Mouse (Mus musculus) midbrain, embryonic 10.5 days (tissue): ENCODE results near the gene Fmnl1. TPM values are rescaled to one million over a fixed set of nuclear protein-coding genes. Genes with fewer than 3 reads are reported as not detected.
A peak's percentile ranks its signal among the peaks of the same experiment; 100 is the strongest.

Source experiments
- DNase-seq: peaks from one replicate; pipeline ENCODE4 v3.0.0-alpha.2; 2017; ENCODE audit warnings: low spot score
- H3K27ac ChIP-seq: fragments of 300-500 bp; sonication (generic); replicated peaks from 2 replicates; pipeline ENCODE4 v1.5.1; 2016; ENCODE audit warnings: mild to moderate bottlenecking
- H3K27me3 ChIP-seq: fragments of 300-500 bp; sonication (generic); 2 replicates; pipeline ENCODE4 v1.6.1; 2016; ENCODE audit warnings: low read depth, mild to moderate bottlenecking; ENCODE audit not compliant: poor library complexity, severe bottlenecking
- H3K36me3 ChIP-seq: fragments of 300-500 bp; sonication (generic); 2 replicates; pipeline ENCODE4 v1.6.1; 2016; ENCODE audit warnings: mild to moderate bottlenecking, moderate library complexity
- H3K4me1 ChIP-seq: fragments of 300-500 bp; sonication (generic); 2 replicates; pipeline ENCODE4 v1.6.1; 2016
- H3K4me3 ChIP-seq: fragments of 300-500 bp; sonication (generic); 2 replicates; pipeline ENCODE4 v1.5.1; 2016; ENCODE audit warnings: mild to moderate bottlenecking, moderate library complexity
- H3K9me3 ChIP-seq: fragments of 300-500 bp; sonication (generic); replicated peaks from 2 replicates; pipeline ENCODE4 v1.6.1; 2016; ENCODE audit warnings: mild to moderate bottlenecking
- WGBS: fragments of 180-500 bp; shearing (Covaris S2); methylation state at CpG from one replicate; pipeline ENCODE4 v1.1.7; 2016; 5-methylcytosine and 5-hydroxymethylcytosine counted together
- polyA plus RNA-seq: library from polyadenylated mRNA; unstranded; fragments of >200 nt; fragmentation: Nextera tagmentation; extraction: Ambion mirVana; gene quantifications from 2 replicates; pipeline ENCODE4 v1.2.1, GENCODE M21; 2016

Gene Fmnl1
- polyA plus RNA-seq, 1 experiment from 2014 or later, result 1.1 TPM

GRCm38 (mm10) chr11:103169664-103170063, 1.2 kb upstream of the Fmnl1 start:
- Histone ChIP-seq H3K4me1 (peaks cover 16% of the 10 kb centered on the region), H3K4me3 (no peak overlapping the region), H3K27me3 (peaks cover 58% of the 10 kb centered on the region), H3K9me3 (no peaks in the 10 kb centered on the region), H3K27ac (no peak overlapping the region), H3K36me3 (no peaks in the 10 kb centered on the region)
- no peak for DNase-seq
- WGBS, result 84% methylated on average over 5 of the region's 5 CpGs

GRCm38 (mm10) chr11:103170111-103170493, 805 bp upstream of the Fmnl1 start:
- H3K27me3 ChIP-seq, result peaks cover 63% of the 10 kb centered on the region
- no peak for DNase-seq
- peaks cover 19% of the 10 kb centered on the region for H3K4me1 ChIP-seq
- peak overlapping the region; percentile 77 for H3K4me3 ChIP-seq
- H3K9me3 ChIP-seq, result no peaks in the 10 kb centered on the region
- WGBS, result 63% methylated on average over 3 of the region's 3 CpGs
- no peaks in the 10 kb centered on the region for H3K36me3 ChIP-seq
- no peak overlapping the region for H3K27ac ChIP-seq

- peak overlapping the region; percentile 77 for H3K4me3 ChIP-seq
- no peaks in the 10 kb centered on the region for H3K36me3 ChIP-seq
- no peaks in the 10 kb centered on the region for H3K9me3 ChIP-seq
- peak; percentile 32 for DNase-seq
- H3K27me3 ChIP-seq, result peaks cover 64% of the 10 kb centered on the region
- 5% methylated on average over 23 of the region's 23 CpGs for WGBS
- peaks cover 19% of the 10 kb centered on the region for H3K4me1 ChIP-seq
- peak overlapping the region; percentile 72 for H3K27ac ChIP-seq
Measured at GRCm38 (mm10) chr11:103171286-103171620, 346 bp downstream of the Fmnl1 start.

- H3K4me1 ChIP-seq, result peaks cover 19% of the 10 kb centered on the region
- DNase-seq, result no peak
- no peaks in the 10 kb centered on the region for H3K9me3 ChIP-seq
- H3K36me3 ChIP-seq, result no peaks in the 10 kb centered on the region
- H3K4me3 ChIP-seq, result peak overlapping the region; percentile 77
- H3K27me3 ChIP-seq, result peaks cover 64% of the 10 kb centered on the region
- WGBS, result 53% methylated on average over 9 of the region's 9 CpGs
- no peak overlapping the region for H3K27ac ChIP-seq
Measured at GRCm38 (mm10) chr11:103171703-103172391, 940 bp downstream of the Fmnl1 start.

- Histone ChIP-seq H3K27ac (no peak overlapping the region), H3K4me3 (no peak overlapping the region), H3K36me3 (no peaks in the 10 kb centered on the region), H3K4me1 (peaks cover 19% of the 10 kb centered on the region), H3K27me3 (peaks cover 64% of the 10 kb centered on the region), H3K9me3 (no peaks in the 10 kb centered on the region)
- DNase-seq, result no peak
- 68% methylated on average over 6 of the region's 6 CpGs for WGBS
Measured at GRCm38 (mm10) chr11:103172392-103173040, 1.6 kb downstream of the Fmnl1 start.

- Histone ChIP-seq H3K4me1 (peaks cover 19% of the 10 kb centered on the region), H3K36me3 (no peaks in the 10 kb centered on the region), H3K4me3 (no peak overlapping the region), H3K27me3 (peaks cover 69% of the 10 kb centered on the region), H3K9me3 (no peaks in the 10 kb centered on the region), H3K27ac (no peak overlapping the region)
- no peak for DNase-seq
- WGBS, result 86% methylated on average over 7 of the region's 7 CpGs
Measured at GRCm38 (mm10) chr11:103173041-103173770, 2.3 kb downstream of the Fmnl1 start.

GRCm38 (mm10) chr11:103173771-103174344, 3.0 kb downstream of the Fmnl1 start:
- no peak overlapping the region for H3K27ac ChIP-seq
- DNase-seq, result no peak
- 90% methylated on average over 11 of the region's 11 CpGs for WGBS
- peaks cover 19% of the 10 kb centered on the region for H3K4me1 ChIP-seq
- H3K27me3 ChIP-seq, result peaks cover 68% of the 10 kb centered on the region
- H3K36me3 ChIP-seq, result no peaks in the 10 kb centered on the region
- H3K9me3 ChIP-seq, result no peaks in the 10 kb centered on the region
- H3K4me3 ChIP-seq, result no peak overlapping the region

GRCm38 (mm10) chr11:103174411-103174832, 3.5 kb downstream of the Fmnl1 start:
- peaks cover 62% of the 10 kb centered on the region for H3K27me3 ChIP-seq

GRCm38 (mm10) chr11:103174891-103175391, 4.0 kb downstream of the Fmnl1 start:
- Histone ChIP-seq H3K27me3 (peaks cover 57% of the 10 kb centered on the region), H3K36me3 (no peaks in the 10 kb centered on the region), H3K4me3 (no peak overlapping the region), H3K4me1 (peaks cover 18% of the 10 kb centered on the region), H3K9me3 (no peaks in the 10 kb centered on the region), H3K27ac (no peak overlapping the region)
- DNase-seq, result no peak
- WGBS, result 62% methylated on average over 8 of the region's 8 CpGs

More at GRCm38 (mm10) chr11:103174411-103174832, 3.5 kb downstream of the Fmnl1 start:
- no peaks in the 10 kb centered on the region for H3K9me3 ChIP-seq
- no peak overlapping the region for H3K4me3 ChIP-seq
- no peak overlapping the region for H3K27ac ChIP-seq
- H3K36me3 ChIP-seq, result no peaks in the 10 kb centered on the region
- 81% methylated on average over 5 of the region's 5 CpGs for WGBS
- DNase-seq, result no peak
- H3K4me1 ChIP-seq, result peaks cover 19% of the 10 kb centered on the region

GRCm38 (mm10) chr11:103175688-103176442, 5.0 kb downstream of the Fmnl1 start:
- peaks cover 48% of the 10 kb centered on the region for H3K27me3 ChIP-seq
- H3K9me3 ChIP-seq, result no peaks in the 10 kb centered on the region
- no peak overlapping the region for H3K27ac ChIP-seq
- WGBS, result 86% methylated on average over 14 of the region's 14 CpGs
- DNase-seq, result no peak
- H3K4me3 ChIP-seq, result no peak overlapping the region
- peaks cover 9% of the 10 kb centered on the region for H3K4me1 ChIP-seq
- H3K36me3 ChIP-seq, result no peaks in the 10 kb centered on the region

GRCm38 (mm10) chr11:103176510-103176909, 5.6 kb downstream of the Fmnl1 start:
- Histone ChIP-seq H3K27me3 (peaks cover 41% of the 10 kb centered on the region), H3K9me3 (no peaks in the 10 kb centered on the region), H3K4me1 (peaks cover 3% of the 10 kb centered on the region), H3K4me3 (no peak overlapping the region), H3K27ac (no peak overlapping the region), H3K36me3 (no peaks in the 10 kb centered on the region)
- WGBS, result 93% methylated on average over 1 of the region's 1 CpGs
- no peak for DNase-seq

GRCm38 (mm10) chr11:103177216-103177615, 6.3 kb downstream of the Fmnl1 start:
- H3K4me1 ChIP-seq, result peaks cover 3% of the 10 kb centered on the region
- DNase-seq, result no peak
- no peaks in the 10 kb centered on the region for H3K9me3 ChIP-seq
- peaks cover 34% of the 10 kb centered on the region for H3K27me3 ChIP-seq
- no peak overlapping the region for H3K4me3 ChIP-seq
- H3K27ac ChIP-seq, result no peak overlapping the region
- no peaks in the 10 kb centered on the region for H3K36me3 ChIP-seq
- 84% methylated on average over 5 of the region's 5 CpGs for WGBS
